Mouse (Mus musculus) MEL (cell line): ENCODE results near the gene Adgra1. TPM values are rescaled to one million over a fixed set of nuclear protein-coding genes. Genes with fewer than 3 reads are reported as not detected.

Source experiments
- DNase-seq: peaks from one replicate; pipeline ENCODE4 v3.0.0; 2011; ENCODE audit warnings: low read depth, low spot score
- H3K27ac ChIP-seq: 2 replicates; pipeline ENCODE4 v1.5.1; 2012; ENCODE audit warnings: low read depth, mild to moderate bottlenecking, control low read depth, low read length, moderate library complexity; ENCODE audit not compliant: control insufficient read depth
- H3K27me3 ChIP-seq, 2 experiments: fragments of 150-350 bp in 1 of 2; sonication (generic) in 1 of 2; 2 replicates each; pipeline ENCODE4 v1.6.1; 2012; ENCODE audit warnings: low read length in 2 of 2, mild to moderate bottlenecking in 2 of 2, improper control_type of control experiment in 1 of 2, moderate library complexity in 1 of 2; ENCODE audit not compliant: insufficient read depth in 2 of 2, control insufficient read depth in 1 of 2
- H3K36me3 ChIP-seq, 2 experiments: 2 replicates each; pipeline ENCODE4 v1.6.1; 2012 to 2014; ENCODE audit warnings: low read length in 2 of 2, improper control_type of control experiment in 1 of 2, inconsistent platforms in 1 of 2, mild to moderate bottlenecking in 1 of 2; ENCODE audit not compliant: insufficient read depth in 2 of 2, control insufficient read depth in 1 of 2
- H3K4me1 ChIP-seq, 2 experiments: fragments of 150-350 bp in 1 of 2; sonication (generic) in 1 of 2; 2 replicates each; pipeline ENCODE4 v1.6.1; 2012; ENCODE audit warnings: low read length in 2 of 2, improper control_type of control experiment in 1 of 2, mild to moderate bottlenecking in 1 of 2; ENCODE audit not compliant: insufficient read depth in 2 of 2, control insufficient read depth in 1 of 2
- H3K4me3 ChIP-seq, 2 experiments: fragments of 150-350 bp in 1 of 2; sonication (generic) in 1 of 2; 2 replicates each; pipeline ENCODE4 v1.5.1; 2012; ENCODE audit warnings: low read depth in 2 of 2, low read length in 2 of 2, mild to moderate bottlenecking in 2 of 2, moderate library complexity in 2 of 2, control low read depth in 1 of 2, improper control_type of control experiment in 1 of 2; ENCODE audit not compliant: control insufficient read depth in 1 of 2, insufficient read depth in 1 of 2
- H3K79me2 ChIP-seq: 2 replicates; pipeline ENCODE4 v1.6.1; 2012; ENCODE audit warnings: mild to moderate bottlenecking, low read length, moderate library complexity; ENCODE audit not compliant: control insufficient read depth, poor library complexity, insufficient read depth
- H3K9ac ChIP-seq: 2 replicates; pipeline ENCODE4 v1.6.1; 2012; ENCODE audit warnings: low read depth, mild to moderate bottlenecking, control low read depth, low read length, moderate library complexity; ENCODE audit not compliant: control insufficient read depth, poor library complexity, severe bottlenecking
- H3K9me3 ChIP-seq: fragments of 150-350 bp; sonication (generic); replicated peaks from 2 replicates; pipeline ENCODE4 v1.6.1; 2012; ENCODE audit warnings: mild to moderate bottlenecking, low read length, improper control_type of control experiment, moderate library complexity; ENCODE audit not compliant: insufficient read depth
- CTCF ChIP-seq, 3 experiments: IDR thresholded peaks in 2 of 3; conservative IDR thresholded peaks in 1 of 3; 2 replicates each; pipeline ENCODE4 v1.5.1; 2011 to 2012; ENCODE audit warnings: low read length in 3 of 3, low read depth in 2 of 3, mild to moderate bottlenecking in 2 of 3, improper control_type of control experiment in 1 of 3, inconsistent platforms in 1 of 3, mixed read lengths in 1 of 3, moderate library complexity in 1 of 3; ENCODE audit not compliant: control insufficient read depth in 1 of 3, insufficient read depth in 1 of 3, poor library complexity in 1 of 3, severe bottlenecking in 1 of 3
- E2F4 ChIP-seq: IDR thresholded peaks from 2 replicates; pipeline ENCODE4 v1.6.1; 2011; ENCODE audit warnings: low read depth, low read length, improper control_type of control experiment, borderline replicate concordance
- EP300 ChIP-seq, 2 experiments: IDR thresholded peaks; 2 replicates each; pipeline ENCODE4 v1.6.1; 2011; ENCODE audit warnings: improper control_type of control experiment in 2 of 2, low read length in 2 of 2, low read depth in 1 of 2, mild to moderate bottlenecking in 1 of 2
- ETS1 ChIP-seq: IDR thresholded peaks from 2 replicates; pipeline ENCODE4 v1.6.1; 2012; ENCODE audit warnings: low read depth, mild to moderate bottlenecking, inconsistent platforms, low read length, improper control_type of control experiment, moderate library complexity
- GABPA ChIP-seq: IDR thresholded peaks from 2 replicates; pipeline ENCODE4 v1.6.1; 2012; ENCODE audit warnings: low read depth, mild to moderate bottlenecking, inconsistent platforms, low read length, improper control_type of control experiment, moderate library complexity
- GATA1 ChIP-seq: IDR thresholded peaks from 2 replicates; pipeline ENCODE4 v1.6.1; 2011; ENCODE audit warnings: low read depth, low read length, improper control_type of control experiment
- JUND ChIP-seq: IDR thresholded peaks from 2 replicates; pipeline ENCODE4 v1.6.1; 2011; ENCODE audit warnings: low read depth, mild to moderate bottlenecking, improper control_type of control experiment, low read length
- MAX ChIP-seq: IDR thresholded peaks from 2 replicates; pipeline ENCODE4 v1.6.1; 2011; ENCODE audit warnings: low read length, improper control_type of control experiment
- MXI1 ChIP-seq: IDR thresholded peaks from 2 replicates; pipeline ENCODE4 v1.6.1; 2011; ENCODE audit warnings: mild to moderate bottlenecking, low read depth, low read length, improper control_type of control experiment
- MYB ChIP-seq: IDR thresholded peaks from 2 replicates; pipeline ENCODE4 v1.6.1; 2011; ENCODE audit warnings: mild to moderate bottlenecking, low read depth, low read length, improper control_type of control experiment
- MYC ChIP-seq: IDR thresholded peaks from 2 replicates; pipeline ENCODE4 v1.6.1; 2011; ENCODE audit warnings: low read depth, mild to moderate bottlenecking, low read length, improper control_type of control experiment, moderate library complexity
- RAD21 ChIP-seq: IDR thresholded peaks from 2 replicates; pipeline ENCODE4 v1.6.1; 2011; ENCODE audit warnings: mild to moderate bottlenecking, low read depth, low read length, improper control_type of control experiment
- RCOR1 ChIP-seq: IDR thresholded peaks from 2 replicates; pipeline ENCODE4 v1.6.1; 2012; ENCODE audit warnings: low read depth, mild to moderate bottlenecking, inconsistent platforms, low read length, improper control_type of control experiment
- SMC3 ChIP-seq: IDR thresholded peaks from 2 replicates; pipeline ENCODE4 v1.6.1; 2011; ENCODE audit warnings: low read depth, low read length, improper control_type of control experiment
- TAL1 ChIP-seq: IDR thresholded peaks from 2 replicates; pipeline ENCODE4 v1.6.1; 2012; ENCODE audit warnings: mild to moderate bottlenecking, inconsistent platforms, low read length, moderate library complexity, mixed read lengths
- ZC3H11A ChIP-seq: IDR thresholded peaks from 2 replicates; pipeline ENCODE4 v1.6.1; 2012; ENCODE audit warnings: low read depth, mild to moderate bottlenecking, inconsistent platforms, low read length, improper control_type of control experiment
- ZKSCAN1 ChIP-seq: IDR thresholded peaks from 2 replicates; pipeline ENCODE4 v1.6.1; 2012; ENCODE audit warnings: low read depth, mild to moderate bottlenecking, inconsistent platforms, low read length, improper control_type of control experiment, moderate library complexity
- ZNF384 ChIP-seq: IDR thresholded peaks from 2 replicates; pipeline ENCODE4 v1.6.1; 2012; ENCODE audit warnings: low read depth, mild to moderate bottlenecking, inconsistent platforms, low read length, improper control_type of control experiment
- polyA plus RNA-seq, 2 experiments: library from polyadenylated mRNA; stranded (reverse) in 1 of 2; unstranded in 1 of 2; fragments of >175 nt in 1 of 2; fragments of >200 nt in 1 of 2; gene quantifications; 2 replicates each; pipeline versions ENCODE4 v1.2.1 to v1.2.4; 2012; ENCODE audit warnings: low replicate concordance in 2 of 2, low read depth in 1 of 2; ENCODE audit not compliant: insufficient read length in 2 of 2, insufficient read depth in 1 of 2, missing spikeins in 1 of 2
- total RNA-seq: library from RNA; depleted of rRNA; stranded (reverse); fragments of 300-350 nt; gene quantifications from 2 replicates; pipeline ENCODE4 v1.2.3, GENCODE M21; 2012; rRNA removed

Gene Adgra1
- total and polyA plus RNA-seq, 3 experiments, result not detected

DNA sequence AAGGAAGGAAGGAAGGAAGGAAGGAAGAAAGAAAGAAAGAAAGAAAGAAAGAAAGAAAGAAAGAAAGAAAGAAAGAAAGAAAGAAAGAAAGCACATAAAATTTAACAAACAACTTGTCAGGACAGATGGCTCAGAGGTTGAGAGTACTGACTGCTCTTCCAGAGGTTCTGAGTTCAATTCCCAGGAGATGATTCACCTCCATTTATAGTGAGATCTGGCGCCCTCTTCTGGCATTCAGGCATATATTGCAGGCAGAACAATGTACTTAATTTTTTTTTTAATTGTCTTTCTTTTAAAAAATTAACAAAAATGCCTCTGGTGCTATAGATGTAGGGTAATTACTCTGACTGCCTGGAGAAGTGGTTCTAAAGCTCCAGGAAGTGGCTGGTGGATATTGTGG, 82.4 kb downstream of the Adgra1 start:
- DNase-seq, result peak; percentile 19

DNA sequence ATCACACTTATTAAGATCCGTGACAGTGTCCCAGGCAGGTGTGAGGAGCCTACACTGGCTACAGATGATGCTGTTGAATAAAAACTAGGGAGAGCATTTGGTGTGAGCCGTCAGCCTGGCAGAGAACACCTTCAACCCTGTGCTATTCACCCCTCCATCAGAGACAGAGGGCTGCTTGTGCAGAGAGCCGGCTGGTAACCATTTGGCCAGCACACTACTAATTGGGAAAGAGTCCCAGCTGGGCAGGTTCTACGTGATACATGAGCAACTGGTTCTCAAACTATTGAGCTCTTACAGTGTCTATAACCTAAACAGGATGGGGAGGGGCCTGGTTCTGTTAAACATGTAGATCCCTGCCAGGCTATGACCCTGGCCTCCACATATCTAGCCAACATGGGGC, 84.3 kb downstream of the Adgra1 start:
- Histone ChIP-seq H3K4me1 (no peaks in the 10 kb centered on the region), H3K9ac (no peak overlapping the region), H3K36me3 (no peaks in the 10 kb centered on the region), H3K4me3 (no peak overlapping the region), H3K9me3 (no peaks in the 10 kb centered on the region), H3K27ac (no peak overlapping the region), H3K79me2 (no peaks in the 10 kb centered on the region), H3K27me3 (no peaks in the 10 kb centered on the region)
- TF ChIP-seq MYB (no peak), GATA1 (no peak), E2F4 (no peak), RCOR1 (no peak), ZC3H11A (no peak), ZNF384 (no peak), MAX (no peak), SMC3 (no peak), MXI1 (no peak)
- DNase-seq, result no peak

More for the DNA sequence above, 82.4 kb downstream of the Adgra1 start:
- no peak overlapping the region for H3K9ac ChIP-seq
- no peaks in the 10 kb centered on the region for H3K9me3 ChIP-seq
- H3K4me1 ChIP-seq, result no peaks in the 10 kb centered on the region
- H3K4me3 ChIP-seq, result no peak overlapping the region
- H3K27me3 ChIP-seq, result no peaks in the 10 kb centered on the region
- no peak overlapping the region for H3K27ac ChIP-seq
- H3K79me2 ChIP-seq, result no peaks in the 10 kb centered on the region
- no peaks in the 10 kb centered on the region for H3K36me3 ChIP-seq
- TF ChIP-seq SMC3 (peak; percentile 32), RAD21 (peak; percentile 23), EP300 (IDR thresholded peaks at IDR 0.05; ENCODE audit: low read depth in 1 of 2, low read length in 2 of 2) (no peak), TAL1 (no peak), MYC (no peak), CTCF (IDR thresholded peaks at IDR 0.05 in 2 of 3, conservative IDR thresholded peaks at IDR 0.05 in 1 of 3; ENCODE audit: control insufficient read depth in 1 of 3, insufficient read depth in 1 of 3, low read depth in 2 of 3, low read length in 3 of 3, poor library complexity in 1 of 3, severe bottlenecking in 1 of 3) (peak in 2 of 3 experiments; percentile 35 to 38; a peak in 4 of 6 replicates), ETS1 (no peak), GATA1 (no peak), JUND (no peak), GABPA (no peak), ZC3H11A (no peak), MYB (no peak), ZKSCAN1 (no peak), ZNF384 (peak; percentile 61)

Other genes starting within 250 kb of the Adgra1 start
- 0.04 TPM in 1 of 2 replicates, not detected in the other for gene Cfap46, start 150.4 kb upstream of the Adgra1 start, total RNA-seq
- under 1 TPM in 1 of 2 experiments, not detected in 1; 0.03 TPM for gene Cfap46, start 150.4 kb upstream of the Adgra1 start, polyA plus RNA-seq
- 0.07 TPM in 1 of 2 replicates, not detected in the other for gene Kndc1, start 60.5 kb downstream of the Adgra1 start, total RNA-seq
- not detected for gene Kndc1, start 60.5 kb downstream of the Adgra1 start, polyA plus RNA-seq
- gene Utf1, start 109.6 kb downstream of the Adgra1 start, total RNA-seq, result not detected in 2 replicates
- not detected for gene Utf1, start 109.6 kb downstream of the Adgra1 start, polyA plus RNA-seq
- gene 6430531B16Rik, start 144.6 kb downstream of the Adgra1 start, total RNA-seq, result not detected in 2 replicates
- under 1 TPM in 1 of 2 experiments, not detected in 1; 0.13 TPM for gene 6430531B16Rik, start 144.6 kb downstream of the Adgra1 start, polyA plus RNA-seq
- gene Adam8, start 158.4 kb downstream of the Adgra1 start, total RNA-seq, result 0.39 and 0.75 TPM in 2 replicates
- gene Adam8, start 158.4 kb downstream of the Adgra1 start, polyA plus RNA-seq, result under 1 TPM in 1 of 2 experiments, not detected in 1; 0.50 TPM
- 29.4 and 35.6 TPM in 2 replicates for gene Zfp511, start 202.2 kb downstream of the Adgra1 start, total RNA-seq
- gene Zfp511, start 202.2 kb downstream of the Adgra1 start, polyA plus RNA-seq, result 10 to 100 TPM in 1 of 2 experiments, not detected in 1; 51.5 TPM
- 27.0 and 27.1 TPM in 2 replicates for gene Tubgcp2, start 202.5 kb downstream of the Adgra1 start, total RNA-seq
- gene Tubgcp2, start 202.5 kb downstream of the Adgra1 start, polyA plus RNA-seq, result 10 to 100 TPM in 1 of 2 experiments, not detected in 1; 43.6 TPM
- not detected in 2 replicates for gene Msx3, start 214.9 kb downstream of the Adgra1 start, total RNA-seq
- not detected for gene Msx3, start 214.9 kb downstream of the Adgra1 start, polyA plus RNA-seq
- gene Caly, start 248.4 kb downstream of the Adgra1 start, total RNA-seq, result not detected in 2 replicates
- under 1 TPM in 1 of 2 experiments, not detected in 1; 0.11 TPM for gene Caly, start 248.4 kb downstream of the Adgra1 start, polyA plus RNA-seq